8 mouse cellular contexts compared by ENCODE assay signal in genomic region chr19:57077826-57078699, GRCm38 (mm10).
A peak's percentile ranks its signal among the peaks of the same experiment; 100 is the strongest.
DNase-seq lines count a peak whose midpoint lies in the region; ATAC-seq and TF ChIP-seq lines count a peak whose summit lies in the region.

No protein-coding gene starts in this region.

- TF ChIP-seq CTCF in layer of hippocampus, adult 2 months (conservative IDR thresholded peaks at IDR 0.05): no peak

- H3K4me3 ChIP-seq in layer of hippocampus, adult 2 months: no peak overlapping the region
- no peak overlapping the region for H3K4me3 ChIP-seq in embryonic facial prominence, embryonic 11.5 days (ENCODE audit: low read depth, low read length)
- no peak overlapping the region for H3K4me3 ChIP-seq in hindbrain, embryonic 10.5 days
- H3K4me3 ChIP-seq in neural tube, embryonic 13.5 days: no peak overlapping the region

- no peak for DNase-seq in layer of hippocampus, adult 2 months (ENCODE audit: low spot score in 2 of 2)
- no peak for DNase-seq in layer of hippocampus, adult 11-12 months (ENCODE audit: low spot score)
- DNase-seq in embryonic facial prominence, embryonic 11.5 days (ENCODE audit: low spot score): peak; percentile 63
- no peak for DNase-seq in hindbrain, embryonic 10.5 days (ENCODE audit: low spot score)
- DNase-seq in frontal cortex, postnatal 10 days (ENCODE audit: low spot score in 2 of 2): no peak
- no peak for DNase-seq in adrenal gland, postnatal 36 days

- H3K27me3 ChIP-seq in embryonic facial prominence, embryonic 11.5 days (ENCODE audit: control insufficient read depth, insufficient read depth, low read length): no peaks in the 10 kb centered on the region
- no peaks in the 10 kb centered on the region for H3K27me3 ChIP-seq in hindbrain, embryonic 10.5 days (ENCODE audit: insufficient read depth, poor library complexity, severe bottlenecking)
- no peaks in the 10 kb centered on the region for H3K27me3 ChIP-seq in neural tube, embryonic 13.5 days

- ATAC-seq in embryonic facial prominence, embryonic 11.5 days (replicated peaks; ENCODE audit: insufficient number of reproducible peaks, low FRiP score, low TSS enrichment, low read depth): no peak; the same call in 1 of the 2 replicates
- ATAC-seq in neural tube, embryonic 13.5 days (ENCODE audit: low read depth): peak; percentile 71
- ATAC-seq in granulocyte monocyte progenitor cell, adult 5-6 weeks (replicated peaks; ENCODE audit: poor library complexity, severe bottlenecking): no peak

- no peak overlapping the region for H3K9ac ChIP-seq in embryonic facial prominence, embryonic 11.5 days (replicated peaks; ENCODE audit: low read length)
- H3K9ac ChIP-seq in neural tube, embryonic 13.5 days: no peak overlapping the region

- 32% methylated on average over 13 of the region's 13 CpGs for WGBS in embryonic facial prominence, embryonic 11.5 days
- WGBS in hindbrain, embryonic 10.5 days: 35% methylated on average over 13 of the region's 13 CpGs
- 30% methylated on average over 13 of the region's 13 CpGs for WGBS in neural tube, embryonic 13.5 days

- no peaks in the 10 kb centered on the region for H3K36me3 ChIP-seq in embryonic facial prominence, embryonic 11.5 days (replicated peaks; ENCODE audit: control insufficient read depth, insufficient read depth, low read depth, low read length)
- H3K36me3 ChIP-seq in hindbrain, embryonic 10.5 days: no peaks in the 10 kb centered on the region
- no peaks in the 10 kb centered on the region for H3K36me3 ChIP-seq in neural tube, embryonic 13.5 days

- H3K27ac ChIP-seq in layer of hippocampus, adult 2 months: peak overlapping the region; percentile 91
- H3K27ac ChIP-seq in embryonic facial prominence, embryonic 11.5 days (replicated peaks; ENCODE audit: low read depth, low read length): no peak overlapping the region
- H3K27ac ChIP-seq in hindbrain, embryonic 10.5 days: peak overlapping the region; percentile 76
- peak overlapping the region; percentile 61 for H3K27ac ChIP-seq in neural tube, embryonic 13.5 days (replicated peaks)

- no peak overlapping the region for H3K4me2 ChIP-seq in embryonic facial prominence, embryonic 11.5 days (ENCODE audit: low read depth, low read length)
- H3K4me2 ChIP-seq in neural tube, embryonic 13.5 days: no peak overlapping the region

- no peaks in the 10 kb centered on the region for H3K4me1 ChIP-seq in embryonic facial prominence, embryonic 11.5 days (ENCODE audit: control insufficient read depth, insufficient read depth, low read length)
- peaks cover 39% of the 10 kb centered on the region for H3K4me1 ChIP-seq in hindbrain, embryonic 10.5 days (replicated peaks)
- peaks cover 42% of the 10 kb centered on the region for H3K4me1 ChIP-seq in neural tube, embryonic 13.5 days (replicated peaks)

- H3K9me3 ChIP-seq in embryonic facial prominence, embryonic 11.5 days (replicated peaks; ENCODE audit: control insufficient read depth, low read length): no peaks in the 10 kb centered on the region
- no peaks in the 10 kb centered on the region for H3K9me3 ChIP-seq in hindbrain, embryonic 10.5 days
- no peaks in the 10 kb centered on the region for H3K9me3 ChIP-seq in neural tube, embryonic 13.5 days
